Mouse (Mus musculus): ENCODE data around the gene Spg21. TPM values are rescaled to one million over a fixed set of nuclear protein-coding genes. Genes with fewer than 3 reads are reported as not detected.

The Spg21 gene
- polyA plus RNA-seq, 1 experiment from 2014 or later = 99.2 TPM

GRCm38 (mm10) chr9:65535789-65536469 is 75.2 kb downstream of the Spg21 start:
- Histone ChIP-seq H3K9ac (ENCODE audit: low read length) (no peak overlapping the region), H3K27ac (ENCODE audit: low read length) (no peak overlapping the region), H3K27me3 (ENCODE audit: control insufficient read depth, insufficient read depth, low read depth, low read length) (no peaks in the 10 kb centered on the region), H3K36me3 (ENCODE audit: control insufficient read depth, insufficient read depth, low read length) (no peaks in the 10 kb centered on the region), H3K4me1 (replicated peaks; ENCODE audit: control insufficient read depth, insufficient read depth, low read length) (no peaks in the 10 kb centered on the region), H3K4me3 (ENCODE audit: low read length) (no peak overlapping the region), H3K9me3 (ENCODE audit: control insufficient read depth, low read length) (no peaks in the 10 kb centered on the region), H3K4me2 (ENCODE audit: low read depth, low read length) (no peak overlapping the region)
- 79% methylated on average over 10 of the region's 11 CpGs for WGBS
- no peak for ATAC-seq (ENCODE audit: low read depth)

- H3K9me3 ChIP-seq (ENCODE audit: control insufficient read depth, low read length) = no peaks in the 10 kb centered on the region
- H3K9ac ChIP-seq (ENCODE audit: low read length) = no peak overlapping the region
- WGBS = 68% methylated on average over 4 of the region's 4 CpGs
- H3K36me3 ChIP-seq (ENCODE audit: control insufficient read depth, insufficient read depth, low read length) = no peaks in the 10 kb centered on the region
- no peak overlapping the region for H3K27ac ChIP-seq (ENCODE audit: low read length)
- H3K27me3 ChIP-seq (ENCODE audit: control insufficient read depth, insufficient read depth, low read depth, low read length) = no peaks in the 10 kb centered on the region
- H3K4me2 ChIP-seq (ENCODE audit: low read depth, low read length) = no peak overlapping the region
- peaks cover under 1% of the 10 kb centered on the region; the same call in 1 of the 2 replicates for H3K4me1 ChIP-seq (replicated peaks; ENCODE audit: control insufficient read depth, insufficient read depth, low read length)
- H3K4me3 ChIP-seq (ENCODE audit: low read length) = no peak overlapping the region
- no peak for ATAC-seq (ENCODE audit: low read depth)
Measured at GRCm38 (mm10) chr9:65536491-65536890, 75.7 kb downstream of the Spg21 start.

Other genes starting within 250 kb of the Spg21 start
- 0.19 and 0.35 TPM in 2 replicates for gene Cilp, start 195.8 kb upstream of the Spg21 start, polyA plus RNA-seq (2015; fragmentation: Nextera tagmentation; extraction: Ambion mirVana)
- gene Clpx, start 166.7 kb upstream of the Spg21 start, polyA plus RNA-seq (2015; fragmentation: Nextera tagmentation; extraction: Ambion mirVana) = 50.3 and 51.8 TPM in 2 replicates
- 3.9 and 4.9 TPM in 2 replicates for gene Pdcd7, start 114.8 kb upstream of the Spg21 start, polyA plus RNA-seq (2015; fragmentation: Nextera tagmentation; extraction: Ambion mirVana)
- gene Ubap1l, start 99.9 kb upstream of the Spg21 start, polyA plus RNA-seq (2015; fragmentation: Nextera tagmentation; extraction: Ambion mirVana) = 0.35 TPM in 1 of 2 replicates, not detected in the other
- 4.7 and 4.8 TPM in 2 replicates for gene Kbtbd13, start 69.3 kb upstream of the Spg21 start, polyA plus RNA-seq (2015; fragmentation: Nextera tagmentation; extraction: Ambion mirVana)
- 53.8 and 55.8 TPM in 2 replicates for gene Rasl12, start 62.4 kb upstream of the Spg21 start, polyA plus RNA-seq (2015; fragmentation: Nextera tagmentation; extraction: Ambion mirVana)
- not detected in 2 replicates for gene Slc51b, start 38.0 kb upstream of the Spg21 start, polyA plus RNA-seq (2015; fragmentation: Nextera tagmentation; extraction: Ambion mirVana)
- gene Mtfmt, start 25.2 kb upstream of the Spg21 start, polyA plus RNA-seq (2015; fragmentation: Nextera tagmentation; extraction: Ambion mirVana) = 20.1 and 22.2 TPM in 2 replicates
- gene Ankdd1a, start 59.2 kb downstream of the Spg21 start, polyA plus RNA-seq (2015; fragmentation: Nextera tagmentation; extraction: Ambion mirVana) = not detected in 2 replicates
- 23.6 and 24.4 TPM in 2 replicates for gene Plekho2, start 119.1 kb downstream of the Spg21 start, polyA plus RNA-seq (2015; fragmentation: Nextera tagmentation; extraction: Ambion mirVana)
- 16.1 and 17.0 TPM in 2 replicates for gene Pif1, start 126.2 kb downstream of the Spg21 start, polyA plus RNA-seq (2015; fragmentation: Nextera tagmentation; extraction: Ambion mirVana)
- 10.8 and 14.1 TPM in 2 replicates for gene Rbpms2, start 168.7 kb downstream of the Spg21 start, polyA plus RNA-seq (2015; fragmentation: Nextera tagmentation; extraction: Ambion mirVana)
- gene Oaz2, start 207.1 kb downstream of the Spg21 start, polyA plus RNA-seq (2015; fragmentation: Nextera tagmentation; extraction: Ambion mirVana) = 455 and 472 TPM in 2 replicates